Mouse (Mus musculus) testis, postnatal 14 days (tissue): ENCODE data around the gene Scnn1a.
A peak's percentile ranks its signal among the peaks of the same experiment; 100 is the strongest.

ENCODE experiments used
- DNase-seq: peaks from one replicate; pipeline ENCODE4 v3.0.0; 2021; ENCODE audit warnings: low spot score

Gene Scnn1a

DNA sequence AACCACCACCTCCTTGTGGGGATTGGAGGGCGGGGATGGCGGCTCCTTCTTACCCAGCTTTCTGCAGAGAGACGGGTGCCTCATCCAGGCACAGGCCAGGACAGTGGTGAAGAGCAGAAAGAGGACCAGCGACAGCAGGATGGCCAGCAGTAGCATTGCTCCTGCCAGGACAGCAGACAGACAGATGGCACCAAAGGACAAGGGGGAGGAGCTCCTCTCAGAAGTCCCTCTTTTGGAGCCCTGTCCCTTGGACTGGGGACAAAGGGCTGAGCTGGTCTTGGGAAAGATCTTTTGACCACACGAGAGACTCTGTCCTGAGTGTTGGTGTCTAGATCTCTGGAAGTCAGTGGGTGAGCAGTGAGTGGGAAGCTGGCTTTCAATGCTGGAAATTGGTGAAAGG, 11.1 kb upstream of the Scnn1a start:
- no peak for DNase-seq

- no peak for DNase-seq
These were observed 8.3 kb upstream of the Scnn1a start for GRCm38 (mm10) chr6:125312171-125312570.

DNA sequence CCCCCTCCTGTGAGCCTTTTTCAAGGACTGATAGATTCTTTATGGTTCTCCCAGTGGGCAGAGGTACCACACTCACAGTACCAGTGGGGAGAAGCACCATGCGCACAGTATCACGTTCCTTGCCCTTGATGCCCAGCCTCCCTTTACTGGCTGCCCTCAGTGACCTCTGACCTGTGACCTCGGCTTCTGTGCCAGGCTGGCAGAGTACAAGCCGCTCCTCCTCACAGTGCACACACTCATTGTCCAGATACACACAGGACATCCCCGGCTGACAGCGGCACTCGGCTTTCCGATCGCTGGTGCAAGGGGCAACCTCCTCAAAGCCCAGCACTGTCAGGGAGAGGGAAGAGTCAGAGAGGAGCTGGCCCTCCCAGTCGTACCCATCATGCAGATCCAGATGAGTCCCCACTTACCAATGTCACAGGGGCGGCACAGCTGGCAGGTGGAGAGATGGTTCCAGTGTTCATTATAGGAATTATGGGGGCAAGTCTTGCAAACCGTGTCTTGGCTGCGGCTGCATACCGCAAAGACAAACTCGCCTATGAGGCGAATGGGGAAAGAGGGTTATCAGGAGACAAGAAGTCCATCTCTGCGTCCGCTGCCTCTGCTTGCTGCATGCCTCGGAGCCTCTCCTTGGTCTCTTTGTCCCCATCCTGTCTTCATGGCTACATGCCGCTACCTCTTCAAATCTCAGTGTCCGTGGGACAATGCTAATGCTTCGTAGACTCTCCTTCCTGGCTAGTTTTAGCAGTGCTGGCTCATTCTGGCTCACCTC, 7.7 kb upstream of the Scnn1a start:
- DNase-seq = no peak

- DNase-seq = peak; percentile 75
These were observed 6.8 kb upstream of the Scnn1a start, which contains the start of gene Ltbr for GRCm38 (mm10) chr6:125313546-125314230. TSS of gene Ltbr (minus strand) at chr6:125313885.

GRCm38 (mm10) chr6:125314231-125314563, 6.3 kb upstream of the Scnn1a start:
- DNase-seq = no peak

- DNase-seq = no peak
These were observed 5.7 kb upstream of the Scnn1a start for GRCm38 (mm10) chr6:125314746-125315145.

GRCm38 (mm10) chr6:125317077-125317476, 3.4 kb upstream of the Scnn1a start:
- no peak for DNase-seq

GRCm38 (mm10) chr6:125318981-125319918, 1.2 kb upstream of the Scnn1a start:
- DNase-seq = no peak

DNA sequence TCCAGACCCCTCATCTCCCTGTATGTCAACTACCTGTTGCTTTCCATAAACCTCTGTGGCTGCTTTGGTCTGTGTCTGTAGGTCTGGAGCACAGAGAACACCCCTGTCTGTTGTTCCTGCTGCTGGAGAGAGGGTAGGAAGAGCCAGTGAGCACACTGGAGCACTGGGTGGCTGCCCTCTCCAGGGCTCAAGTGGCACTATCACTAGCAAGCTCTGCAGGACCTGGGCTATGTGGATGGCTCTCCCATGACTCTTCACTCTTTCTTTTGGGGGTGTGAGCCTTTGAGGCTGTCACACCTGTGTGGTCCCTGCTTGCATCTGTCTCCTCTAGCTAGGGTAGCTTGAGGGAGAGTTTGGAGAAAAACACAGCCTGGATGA, 551 bp upstream of the Scnn1a start:
- no peak for DNase-seq

- peak; percentile 27 for DNase-seq
These were observed 826 bp downstream of the Scnn1a start for GRCm38 (mm10) chr6:125321114-125321855.

DNA sequence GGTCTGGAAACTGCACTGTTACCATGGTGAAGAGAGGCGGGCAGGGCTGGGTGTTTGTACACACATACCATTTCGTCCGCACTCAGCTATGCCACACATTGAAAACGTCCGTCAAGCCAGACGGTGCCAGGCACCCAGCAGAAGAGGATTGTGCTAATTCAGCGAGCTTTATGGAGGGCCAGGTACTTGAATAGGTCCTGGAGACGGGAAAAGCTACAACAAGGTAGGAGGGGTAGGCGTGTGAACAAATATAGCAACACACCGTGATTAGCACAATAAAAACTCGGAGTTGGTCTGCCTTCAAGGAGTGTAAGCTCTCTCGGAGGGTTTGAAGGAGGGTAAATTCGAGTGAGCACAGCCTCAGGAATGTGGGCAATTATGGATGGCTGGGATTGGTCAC, 2.3 kb downstream of the Scnn1a start:
- DNase-seq = no peak

- DNase-seq = no peak
These were observed 3.1 kb downstream of the Scnn1a start for GRCm38 (mm10) chr6:125323547-125323946.

DNA sequence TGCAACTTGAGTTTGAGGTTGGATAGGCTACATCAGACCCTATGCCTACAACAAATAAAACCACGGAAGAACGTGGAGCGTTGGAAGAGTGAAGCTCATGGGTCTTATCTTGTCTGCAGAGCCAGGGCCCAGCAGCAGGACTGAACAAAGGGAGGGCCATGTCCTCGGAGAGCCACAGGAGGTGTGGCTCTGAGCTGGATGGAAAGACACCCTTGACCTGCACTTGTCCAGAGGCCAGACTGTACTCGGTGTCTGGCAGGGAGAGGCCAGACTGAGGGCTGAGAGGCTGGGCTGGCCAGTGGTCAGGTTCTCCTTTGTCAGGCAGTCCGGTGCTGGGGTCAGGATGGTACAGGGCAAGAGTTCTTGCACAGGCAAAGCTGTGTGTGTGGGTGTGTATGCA, 4.9 kb downstream of the Scnn1a start:
- DNase-seq = peak; percentile 24

GRCm38 (mm10) chr6:125328243-125328642, 7.8 kb downstream of the Scnn1a start:
- no peak for DNase-seq

DNA sequence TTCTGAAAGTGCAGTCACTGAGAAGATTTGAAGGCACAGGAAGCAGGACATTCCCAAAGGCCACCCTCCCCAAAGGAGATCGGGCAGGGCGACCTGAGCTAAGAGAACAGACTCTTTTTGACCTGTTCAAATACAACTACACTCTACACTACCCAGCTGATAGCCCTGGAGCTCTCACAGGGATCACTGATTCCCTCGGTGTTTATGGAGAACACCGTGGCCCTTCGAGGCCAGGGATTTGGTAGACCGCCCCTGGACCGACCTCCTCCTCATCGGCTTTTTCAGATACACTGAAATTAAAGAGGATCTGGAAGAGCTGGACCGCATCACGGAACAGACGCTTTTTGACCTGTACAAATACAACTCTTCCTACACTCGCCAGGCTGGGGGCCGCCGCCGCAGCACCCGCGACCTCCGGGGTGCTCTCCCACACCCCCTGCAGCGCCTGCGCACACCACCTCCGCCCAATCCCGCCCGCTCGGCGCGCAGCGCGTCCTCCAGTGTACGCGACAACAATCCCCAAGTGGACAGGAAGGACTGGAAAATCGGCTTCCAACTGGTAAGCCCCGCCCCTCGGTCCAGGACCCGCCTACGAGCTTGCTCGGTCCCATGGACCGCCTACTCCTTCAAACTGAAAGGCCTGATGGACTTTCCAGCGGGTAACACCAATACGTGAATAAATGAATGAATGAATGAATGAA, 10.3 kb downstream of the Scnn1a start:
- DNase-seq = peak; percentile 82

DNA sequence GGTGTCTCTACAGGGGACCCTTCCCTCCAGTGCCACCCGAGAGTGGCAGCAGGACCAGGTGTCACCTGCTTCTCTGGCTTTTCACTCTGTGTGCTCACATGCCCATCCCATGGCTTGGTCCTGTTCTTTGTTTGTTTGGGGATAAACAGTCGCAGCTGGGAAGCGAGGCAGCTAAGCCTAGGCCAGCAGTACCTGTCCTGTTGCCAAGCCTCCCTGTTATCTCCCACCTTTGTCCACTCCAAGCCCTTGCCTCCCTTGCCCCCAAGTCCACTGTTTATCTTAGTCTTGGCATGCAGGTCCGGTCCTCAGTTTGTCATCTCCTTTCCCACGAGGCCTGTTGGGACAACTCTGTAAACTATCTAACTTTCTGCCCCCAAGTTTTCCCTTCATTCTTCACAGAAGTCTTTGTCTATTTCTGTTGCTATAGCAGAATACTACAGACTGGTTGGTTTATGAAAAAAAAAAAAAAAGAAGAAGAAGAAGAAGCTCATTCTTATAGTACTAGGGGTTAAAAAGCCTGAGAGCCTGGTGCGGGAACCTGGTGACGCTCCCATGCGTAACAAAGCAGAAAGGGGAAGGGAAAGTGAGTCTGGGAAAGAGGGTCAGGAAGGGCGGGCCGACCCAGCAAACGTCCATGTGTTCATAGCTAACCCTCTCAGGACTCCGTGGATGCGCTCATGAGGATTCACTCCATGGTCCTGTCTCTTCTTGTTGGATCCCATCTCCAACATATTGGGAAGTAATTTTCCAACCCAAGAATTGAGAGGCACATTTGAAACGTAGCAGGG, 12.8 kb downstream of the Scnn1a start:
- DNase-seq = no peak

GRCm38 (mm10) chr6:125334356-125334755, 13.9 kb downstream of the Scnn1a start:
- DNase-seq = no peak

DNA sequence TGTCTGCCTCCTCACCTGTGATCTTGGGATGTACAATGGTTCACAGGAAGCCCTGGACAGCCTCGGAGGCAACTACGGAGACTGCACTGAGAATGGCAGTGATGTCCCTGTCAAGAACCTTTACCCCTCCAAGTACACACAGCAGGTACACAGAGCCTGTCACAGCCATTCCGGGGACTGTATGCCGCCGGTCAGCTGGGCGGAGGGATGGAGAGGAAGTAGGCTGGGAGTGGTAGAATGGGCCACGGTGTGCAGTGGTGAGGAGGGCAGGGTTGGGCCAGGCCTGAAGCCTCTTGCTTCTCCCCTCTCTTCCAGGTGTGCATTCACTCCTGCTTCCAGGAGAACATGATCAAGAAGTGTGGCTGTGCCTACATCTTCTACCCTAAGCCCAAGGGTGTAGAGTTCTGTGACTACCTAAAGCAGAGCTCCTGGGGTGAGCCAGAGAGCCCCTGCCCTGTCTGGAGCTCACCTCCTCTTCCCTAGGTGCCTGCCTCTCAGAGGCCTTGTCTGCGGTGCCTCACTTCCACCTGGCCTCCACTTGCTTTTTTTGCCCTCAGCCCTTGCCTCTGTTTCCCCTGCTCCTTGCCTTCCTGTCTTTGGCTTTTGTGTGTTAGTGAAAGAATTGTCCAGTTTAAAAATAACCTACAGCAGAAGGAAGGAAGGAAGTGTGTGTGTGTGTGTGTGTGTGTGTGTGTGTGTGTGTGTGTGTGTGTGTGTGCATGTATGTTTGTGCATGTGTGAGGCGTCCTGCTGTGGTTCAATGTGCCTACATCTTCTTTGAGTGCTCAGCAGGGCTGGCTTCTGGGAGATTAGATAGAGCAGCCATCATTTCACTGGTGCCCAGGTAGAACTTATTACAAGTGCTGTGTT, 18.6 kb downstream of the Scnn1a start:
- no peak for DNase-seq

- no peak for DNase-seq
These were observed 19.8 kb downstream of the Scnn1a start for GRCm38 (mm10) chr6:125340244-125340643.
